Mouse (Mus musculus) CD4-positive helper T cell, adult 2 months (primary cell): Measurements from ENCODE around the gene Arhgap15.

Source experiments
- DNase-seq: peaks from one replicate; pipeline ENCODE4 v3.0.0-alpha.2; 2012; ENCODE audit warnings: low read depth, missing footprints, low spot score

Arhgap15 gene

DNA sequence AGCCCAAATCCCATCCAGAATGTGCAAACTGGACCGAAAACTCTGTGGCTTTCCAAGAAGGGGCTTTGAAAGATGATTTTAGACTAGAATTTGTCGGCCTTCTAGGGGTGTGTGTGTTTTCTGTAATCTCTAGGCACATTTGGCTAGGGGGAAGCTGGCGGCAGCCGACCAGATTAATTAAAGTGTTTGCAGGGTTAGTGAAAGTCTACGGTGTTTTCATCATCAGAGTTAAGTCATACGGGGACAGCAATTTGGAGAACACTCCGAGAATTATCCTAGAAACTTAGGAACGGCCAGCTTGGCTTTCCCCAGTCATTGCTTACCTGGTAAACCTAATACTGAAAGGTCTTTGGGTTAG, 356.6 kb downstream of the Arhgap15 start:
- no peak for DNase-seq

DNA sequence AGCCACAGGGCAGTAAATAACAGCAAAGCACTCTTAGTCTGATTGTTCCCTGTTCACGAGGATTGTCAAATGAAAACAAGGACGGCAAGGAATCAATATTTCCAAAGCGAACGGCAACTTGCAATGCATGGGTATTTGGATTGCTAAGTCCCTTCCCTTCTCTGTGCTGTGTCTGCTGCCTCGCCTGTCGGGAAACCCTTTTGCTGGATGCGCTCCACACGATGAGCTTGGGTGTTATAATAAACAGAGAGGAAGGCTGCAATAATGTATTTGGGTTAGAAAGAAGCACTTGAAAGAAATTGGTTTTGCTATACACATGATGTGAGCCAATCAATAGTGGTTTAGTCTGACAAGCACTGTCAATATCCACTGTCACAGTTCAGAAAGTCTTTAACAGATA, 357.7 kb downstream of the Arhgap15 start:
- no peak for DNase-seq

DNA sequence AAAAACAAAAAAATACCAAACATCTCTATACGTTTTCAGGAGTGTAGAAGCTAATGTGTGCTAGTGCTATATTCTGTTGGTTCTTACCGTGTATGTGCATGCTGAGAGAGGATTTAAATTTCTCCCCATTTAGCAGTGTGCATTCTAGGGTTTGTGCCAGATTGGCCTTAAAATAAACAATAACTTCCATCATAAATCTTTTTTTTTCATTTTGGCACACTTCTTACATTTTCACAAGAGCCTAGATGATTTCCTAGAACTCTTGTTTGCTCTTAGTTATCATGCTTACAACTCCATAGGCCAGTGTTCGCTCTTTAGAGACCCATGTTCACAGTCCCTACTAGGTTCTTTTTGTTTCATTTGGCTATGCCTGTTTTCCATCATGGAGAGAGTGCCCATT, 362.7 kb downstream of the Arhgap15 start:
- no peak for DNase-seq

DNA sequence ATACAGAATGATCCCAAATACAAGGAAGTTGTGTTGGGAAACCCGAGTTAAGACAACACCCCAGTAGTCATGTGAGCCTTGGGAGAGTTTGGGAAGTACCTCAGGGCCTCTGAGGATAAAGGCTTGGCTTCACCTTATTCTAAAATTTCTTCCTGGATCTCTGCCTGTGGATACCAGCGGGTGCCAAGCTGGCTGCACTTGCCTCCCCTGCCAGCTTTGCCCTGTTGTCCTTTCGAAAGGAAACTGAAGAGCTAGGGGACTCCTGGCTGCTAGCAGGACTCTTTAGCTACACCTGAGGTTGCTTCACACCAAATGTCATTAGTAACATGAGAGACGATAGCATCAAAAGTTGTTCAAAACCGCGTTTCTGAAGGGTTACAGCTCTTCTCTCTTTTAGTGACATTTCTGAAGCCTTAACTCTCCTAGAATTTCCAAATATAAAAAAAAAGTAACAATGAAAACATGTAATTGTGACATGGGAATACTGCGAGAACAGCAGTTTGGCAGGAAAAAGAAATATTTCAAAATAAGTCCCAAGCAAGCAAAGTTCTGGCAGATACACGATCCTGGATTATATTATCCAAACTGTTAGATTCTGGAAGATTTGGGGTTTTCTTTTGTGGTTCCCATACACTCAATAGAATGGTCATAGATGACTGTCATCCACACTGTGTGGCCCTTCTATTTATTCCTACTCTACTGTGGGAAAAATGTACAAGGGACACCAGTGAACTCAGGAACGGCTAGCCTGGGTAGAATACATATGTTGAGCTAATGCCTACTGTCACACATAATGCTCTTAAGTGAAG, 364.6 kb downstream of the Arhgap15 start:
- DNase-seq = no peak

DNA sequence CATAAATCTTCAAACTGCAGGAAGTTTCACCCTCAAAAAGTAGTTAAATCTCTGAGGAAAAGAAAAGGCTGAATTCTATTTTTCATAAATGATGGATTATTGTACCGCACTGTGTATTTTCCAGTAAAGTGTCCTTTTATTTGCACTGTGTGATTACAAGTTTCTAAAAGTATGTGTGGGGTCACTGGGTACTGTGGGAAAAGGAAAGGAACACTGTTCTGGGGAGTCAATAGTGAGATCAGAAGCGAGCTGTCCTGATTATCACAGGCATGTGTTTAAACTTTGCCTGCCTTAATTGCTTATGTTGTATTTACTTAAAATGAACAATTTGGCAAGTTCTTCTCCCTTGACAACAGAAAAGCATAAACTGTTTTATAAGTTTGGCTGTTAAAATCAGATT, 365.7 kb downstream of the Arhgap15 start:
- no peak for DNase-seq

DNA sequence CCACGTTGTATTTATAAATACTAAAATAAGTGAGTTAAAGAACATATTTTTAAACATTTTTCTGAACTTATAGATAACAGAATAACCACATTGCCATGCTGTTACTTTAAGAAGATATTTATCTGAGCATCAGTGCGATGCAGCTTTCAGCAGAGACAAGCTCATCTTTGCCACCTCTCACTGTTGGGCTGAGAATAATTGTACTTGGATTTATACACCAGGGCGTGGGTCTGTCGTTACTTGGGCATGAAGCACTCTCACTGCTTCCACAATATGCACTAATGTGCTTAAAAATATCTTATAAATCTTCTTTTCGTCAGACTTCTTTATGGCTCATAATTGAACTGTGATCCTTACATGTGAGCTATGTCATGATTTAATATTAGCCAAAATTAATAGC, 372.5 kb downstream of the Arhgap15 start:
- DNase-seq = no peak

DNA sequence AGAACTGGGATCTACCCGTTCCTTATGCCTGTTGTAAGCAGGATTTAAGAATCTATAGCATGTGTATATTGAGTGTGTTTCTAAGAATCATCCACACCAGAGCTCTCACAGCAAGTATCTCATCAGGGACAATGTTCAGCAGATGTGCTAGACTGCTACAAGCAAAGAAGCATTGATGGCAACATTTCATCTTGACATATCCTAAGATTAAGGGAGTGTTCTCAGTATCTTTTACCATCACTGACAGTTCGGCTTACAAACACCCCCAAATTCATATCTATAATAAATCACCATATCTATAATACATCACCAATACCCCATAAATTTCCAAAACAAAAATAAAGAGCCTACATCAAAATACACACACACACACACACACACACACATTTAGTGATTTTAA, 374.6 kb downstream of the Arhgap15 start:
- no peak for DNase-seq

DNA sequence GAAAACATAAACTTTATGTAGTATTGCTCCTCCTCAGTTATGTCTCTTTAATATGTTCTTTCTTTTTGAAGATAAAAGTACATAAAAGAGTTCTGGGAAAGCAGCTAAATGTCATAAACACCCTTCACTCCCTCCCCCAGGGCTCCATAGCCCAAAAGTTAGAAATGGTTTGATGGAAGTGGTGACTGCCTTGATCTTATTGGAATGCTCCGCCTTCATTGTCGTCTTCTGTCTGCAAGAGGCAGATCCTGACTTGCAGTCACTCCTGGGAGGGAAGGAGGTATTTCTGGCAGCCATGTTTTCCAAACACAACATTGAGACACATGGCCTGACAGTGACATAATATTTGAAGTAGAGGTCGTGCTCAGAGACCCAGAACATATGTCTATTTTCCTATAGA, 375.5 kb downstream of the Arhgap15 start:
- no peak for DNase-seq

DNA sequence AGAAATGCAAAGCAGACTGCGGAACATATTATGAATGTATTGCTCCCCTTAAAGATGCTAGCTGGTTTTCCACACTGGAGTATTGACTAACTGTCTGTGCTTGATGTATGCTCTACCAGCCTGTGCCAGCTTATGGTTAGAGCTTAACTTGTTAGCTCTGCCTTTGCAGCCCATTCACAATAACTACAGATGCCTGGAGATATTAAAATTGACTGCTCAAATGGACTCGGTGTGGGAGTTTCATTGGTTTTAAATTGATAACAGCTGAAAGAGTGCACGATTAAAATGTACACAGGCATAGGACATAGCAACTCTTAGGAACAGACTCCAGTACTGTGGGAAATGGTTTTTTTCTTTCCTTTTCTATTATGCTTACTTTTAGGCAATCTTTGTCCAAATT, 376.1 kb downstream of the Arhgap15 start:
- no peak for DNase-seq

DNA sequence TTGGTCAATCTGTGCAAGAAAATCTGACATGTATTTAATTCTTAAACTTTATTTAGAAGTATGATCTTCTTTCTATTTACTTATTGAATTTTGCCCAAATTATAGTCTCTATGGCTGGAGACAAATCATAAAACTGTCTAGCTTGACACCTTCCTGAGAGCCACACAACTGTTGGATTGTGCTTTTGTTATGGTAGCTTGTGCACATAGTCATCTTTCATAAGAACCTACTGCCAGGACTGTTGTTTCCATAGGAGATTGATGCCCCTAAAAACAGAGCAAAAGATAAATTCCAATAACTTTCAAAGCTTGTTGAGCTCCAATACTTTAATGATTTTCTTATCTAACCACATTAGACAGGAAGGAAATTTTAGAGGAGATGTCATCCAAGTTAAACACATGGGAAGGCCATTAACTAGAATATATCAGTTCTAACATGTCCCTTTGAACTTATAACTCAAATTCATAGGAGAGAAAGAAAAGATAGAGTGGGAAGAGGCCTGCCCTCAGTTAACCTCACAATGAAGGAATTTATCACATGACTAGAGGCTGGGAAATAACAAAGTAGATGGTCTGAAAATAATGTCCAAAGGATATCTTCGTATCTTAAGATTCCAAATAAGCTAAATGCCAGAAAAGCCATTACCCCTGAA, 377.5 kb downstream of the Arhgap15 start:
- DNase-seq = no peak

DNA sequence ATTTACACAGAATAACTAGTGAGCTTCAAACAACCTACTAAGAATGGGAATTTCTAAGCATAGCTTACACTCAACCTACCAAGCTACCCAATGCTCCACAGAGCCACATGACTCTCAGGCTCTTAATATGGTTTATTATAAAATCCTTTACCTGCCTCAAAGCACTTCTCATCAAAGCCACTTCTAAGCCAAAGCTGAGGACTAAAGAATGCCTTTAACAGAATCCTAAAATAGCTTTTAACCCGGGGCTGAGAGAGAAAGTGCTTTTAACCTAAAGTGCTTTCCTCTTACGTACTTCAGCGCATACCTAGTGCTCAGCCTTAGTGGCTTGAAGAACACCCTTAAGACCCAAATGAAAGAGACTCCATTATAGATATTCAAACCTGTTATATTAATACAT, 380.9 kb downstream of the Arhgap15 start:
- no peak for DNase-seq

DNA sequence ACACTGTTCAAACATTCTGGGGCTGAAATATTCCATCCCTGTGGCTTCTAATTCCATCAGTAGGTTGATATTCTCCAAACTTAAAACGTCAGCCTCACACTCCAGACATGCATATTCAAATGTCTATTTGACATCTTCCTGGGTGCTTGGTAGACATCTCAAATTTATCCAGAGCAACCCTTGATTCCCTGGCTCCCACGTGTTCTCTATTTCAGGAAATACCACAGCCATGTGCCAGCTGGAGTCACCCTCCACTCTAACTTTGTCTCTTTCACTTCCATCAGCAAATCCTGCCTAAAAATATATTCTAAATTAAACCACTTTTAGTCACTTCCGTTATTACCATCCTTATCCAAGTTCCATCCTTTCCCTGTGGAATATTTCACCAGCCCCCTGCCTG, 382.6 kb downstream of the Arhgap15 start:
- DNase-seq = no peak

DNA sequence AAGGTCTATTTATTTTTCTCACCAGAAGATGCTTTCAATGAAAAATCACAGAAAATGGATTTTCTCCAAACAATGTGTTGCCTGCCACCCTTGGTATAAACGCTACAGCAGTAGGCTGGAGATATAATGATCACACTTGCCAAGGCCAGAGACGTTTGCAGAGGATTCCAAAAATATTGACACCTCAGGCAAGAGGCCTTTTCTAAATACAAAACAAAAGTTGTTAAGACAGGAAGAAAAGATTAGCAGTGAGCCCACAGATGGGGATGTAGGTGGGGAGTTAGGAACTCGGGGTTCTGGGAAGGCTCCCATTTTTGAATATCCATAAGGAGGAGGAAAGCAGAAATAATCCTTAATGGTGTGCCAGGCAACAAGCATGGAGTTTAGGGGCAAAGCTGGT, 386.2 kb downstream of the Arhgap15 start:
- no peak for DNase-seq

DNA sequence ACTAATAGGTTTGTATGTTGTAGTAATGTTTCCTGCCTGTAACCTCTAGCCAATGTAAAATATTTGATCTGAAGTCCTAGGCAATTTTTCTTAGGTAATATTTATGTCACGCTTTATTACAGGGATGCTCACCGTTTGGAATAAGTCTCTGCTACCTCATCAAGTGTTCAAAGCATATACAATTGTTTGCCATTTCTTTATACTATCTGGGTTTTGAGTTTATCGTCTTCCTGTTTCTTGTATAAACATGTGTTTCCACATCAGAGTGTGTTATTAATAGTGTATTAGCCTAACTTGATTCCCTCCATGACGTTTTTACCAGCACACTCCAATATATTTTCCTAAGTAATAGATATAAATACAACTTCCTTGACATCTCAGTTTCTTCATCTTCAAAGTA, 391.8 kb downstream of the Arhgap15 start:
- DNase-seq = no peak

DNA sequence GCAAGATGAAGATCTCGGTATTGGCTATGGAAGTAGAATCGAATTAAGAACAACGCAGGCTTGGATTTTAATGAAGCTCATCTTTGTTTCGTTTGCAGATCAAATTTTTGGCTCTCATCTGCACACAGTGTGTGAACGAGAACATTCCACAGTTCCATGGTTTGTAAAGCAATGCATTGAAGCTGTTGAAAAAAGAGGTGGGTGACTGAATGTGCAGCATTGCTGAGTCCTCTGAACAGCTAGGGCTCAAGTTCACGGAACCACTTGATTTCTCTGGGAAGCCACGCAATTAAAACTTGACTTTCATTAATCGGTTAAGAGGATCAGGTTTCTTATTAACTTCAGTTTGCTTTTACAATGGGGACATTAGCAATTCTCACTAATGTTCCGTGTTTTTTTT, 393.5 kb downstream of the Arhgap15 start:
- DNase-seq = no peak

DNA sequence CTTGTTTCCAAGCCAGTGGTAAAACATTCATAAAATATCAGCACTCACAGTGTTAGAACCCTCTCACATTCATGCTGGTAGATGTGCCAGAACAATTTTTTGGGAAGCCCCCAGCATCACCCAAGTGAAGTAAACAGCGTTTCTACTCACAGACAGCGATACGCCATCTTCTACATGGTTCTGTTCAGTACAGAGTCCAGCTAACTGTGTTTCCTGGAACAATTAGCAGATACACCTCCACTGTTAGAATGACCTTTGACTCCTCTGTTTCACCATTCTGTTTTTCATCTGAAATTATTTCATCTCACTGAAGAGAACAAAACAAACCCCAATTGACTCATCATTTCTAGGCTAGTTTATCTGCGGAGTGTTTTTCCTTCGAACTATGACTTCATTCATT, 394.0 kb downstream of the Arhgap15 start:
- DNase-seq = no peak

DNA sequence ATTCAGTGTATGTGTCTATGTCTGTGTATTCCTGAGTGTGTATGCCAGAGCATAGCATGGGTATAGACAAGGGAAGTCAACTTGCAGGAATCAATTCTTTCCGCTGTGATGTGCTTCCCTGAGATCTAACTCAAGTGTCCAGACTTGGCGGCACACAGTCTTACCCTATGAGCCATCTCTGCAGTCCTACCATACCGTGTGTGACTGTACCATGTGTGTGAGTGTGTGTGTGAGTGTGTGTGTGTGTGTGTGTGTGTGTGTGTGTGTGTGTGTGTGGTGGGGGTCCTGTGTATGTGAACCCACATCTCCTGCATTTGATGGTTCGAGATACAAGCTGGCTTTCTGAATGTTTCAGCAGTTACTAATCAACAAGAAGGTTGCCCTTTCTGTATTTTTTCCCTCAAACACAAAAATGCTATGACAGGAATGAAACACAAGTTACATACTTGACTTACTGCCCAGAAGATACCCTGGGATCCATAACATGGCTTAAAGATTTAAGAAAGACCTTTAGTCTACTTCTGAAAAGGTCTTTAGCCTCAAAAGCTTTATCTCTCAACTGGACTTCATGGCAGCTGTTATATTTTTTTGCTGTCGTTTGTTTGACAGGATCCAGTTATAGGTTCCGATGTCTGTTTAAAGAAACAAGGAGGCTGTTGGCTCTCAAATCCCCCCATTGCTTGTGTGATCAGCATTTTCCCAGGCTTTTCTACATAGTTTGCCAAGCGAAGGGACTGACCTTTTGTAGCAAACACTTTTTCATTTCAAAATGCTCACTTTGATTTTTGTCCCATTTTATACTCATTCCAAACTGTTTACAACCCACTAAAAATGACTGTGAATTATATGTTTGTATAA, 397.7 kb downstream of the Arhgap15 start:
- no peak for DNase-seq

DNA sequence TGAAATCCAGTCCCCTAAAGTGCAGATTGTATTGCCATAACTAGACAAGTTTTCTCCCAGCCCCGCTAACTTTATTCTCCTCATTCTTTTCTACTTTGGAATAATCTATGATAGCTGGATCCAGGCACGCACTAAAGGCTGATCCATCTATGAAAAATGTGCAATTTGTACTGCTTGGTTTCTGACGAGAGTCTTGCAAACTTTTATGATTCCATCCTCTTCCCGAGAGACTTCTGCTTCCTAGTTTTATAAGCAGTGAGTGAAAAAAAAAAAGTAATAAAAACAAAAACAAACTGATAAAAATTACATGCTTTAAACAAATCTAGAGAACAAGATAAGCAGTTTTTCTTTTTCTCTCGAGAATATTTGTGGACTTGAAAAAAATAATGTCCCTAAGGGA, 398.9 kb downstream of the Arhgap15 start:
- no peak for DNase-seq

DNA sequence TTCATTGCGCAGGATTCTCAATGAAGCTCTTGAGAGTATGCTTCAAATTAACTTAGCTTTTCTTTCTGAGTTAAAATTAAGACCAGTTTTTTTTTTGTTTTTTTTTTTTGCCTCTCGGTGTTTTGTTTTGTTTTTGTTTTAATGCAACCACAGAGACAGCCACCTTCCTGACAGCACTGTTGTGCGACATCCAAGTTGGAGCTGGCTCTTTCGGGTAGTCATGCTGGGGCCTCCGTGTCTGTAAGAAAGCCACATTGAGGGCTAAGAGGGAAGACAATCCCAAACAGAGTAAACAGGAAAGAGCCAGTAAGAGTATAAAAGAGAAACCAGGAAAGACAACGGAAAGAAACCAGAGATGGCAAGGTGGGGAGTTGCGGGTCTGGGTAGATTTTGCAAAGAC, 399.3 kb downstream of the Arhgap15 start:
- no peak for DNase-seq

DNA sequence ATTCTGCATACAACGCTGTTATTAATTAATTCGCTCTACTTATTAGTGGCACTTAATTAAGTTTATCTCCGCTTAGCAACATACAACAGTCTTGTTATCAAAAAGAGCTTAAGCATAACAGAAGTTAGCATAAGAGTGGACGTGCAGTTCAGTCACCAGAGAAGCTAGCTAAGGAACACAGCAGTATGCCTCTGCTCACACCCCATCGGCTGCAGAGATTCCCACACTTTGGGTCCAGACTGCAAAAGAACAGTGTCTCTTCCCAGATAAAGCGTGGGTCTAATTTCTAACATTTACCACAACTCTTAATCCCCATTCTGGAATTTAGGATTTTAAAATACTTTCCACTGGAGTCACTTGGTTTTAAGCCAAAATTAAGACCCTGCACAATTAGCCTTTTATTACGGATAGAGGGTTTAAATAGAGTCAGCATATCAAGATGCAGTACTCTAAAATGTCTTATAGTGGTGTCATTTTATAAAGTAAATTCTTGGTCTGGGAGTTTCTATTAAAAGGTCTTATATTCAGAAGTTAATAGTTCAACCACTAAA, 400.0 kb downstream of the Arhgap15 start:
- no peak for DNase-seq

DNA sequence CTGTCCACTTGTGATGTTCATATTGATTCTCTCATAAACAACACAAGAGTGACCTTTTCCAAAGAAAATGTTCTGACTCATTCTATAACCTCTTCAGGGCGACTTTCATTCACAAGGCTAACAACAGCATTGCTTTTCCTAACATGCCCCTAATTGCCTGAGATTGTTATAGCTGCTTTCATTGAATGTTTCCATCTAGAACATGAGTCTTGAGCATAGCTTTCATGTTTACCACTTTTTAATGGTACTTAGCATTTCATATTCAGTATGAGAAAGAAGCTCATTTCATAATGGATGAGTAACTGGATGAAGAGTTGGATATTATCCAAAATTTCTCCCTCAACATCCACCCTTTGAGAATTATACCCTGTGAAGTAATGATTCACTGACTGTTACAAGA, 403.7 kb downstream of the Arhgap15 start:
- no peak for DNase-seq

DNA sequence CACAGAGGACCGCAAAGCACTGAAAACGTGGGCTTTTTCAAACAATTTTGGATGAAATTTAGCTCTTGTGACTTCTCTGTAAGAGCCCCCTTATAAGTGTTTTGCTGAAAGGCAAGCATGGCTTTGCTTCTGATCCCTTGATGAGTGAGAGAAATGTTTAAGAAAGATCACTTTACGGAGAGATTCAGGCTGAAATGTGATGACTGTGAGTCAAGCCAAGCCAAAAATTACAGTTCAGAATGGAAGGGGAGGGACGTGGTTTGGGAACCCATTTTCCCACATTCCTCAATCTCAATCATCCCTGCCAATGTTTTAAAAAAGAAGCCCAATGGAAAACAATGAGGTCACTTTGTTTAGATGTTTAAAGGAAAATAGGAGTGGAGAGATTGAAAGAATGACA, 411.7 kb downstream of the Arhgap15 start:
- DNase-seq = no peak
